Mouse (Mus musculus): ENCODE measurements around the gene Ubap2l. TPM values are rescaled to one million over a fixed set of nuclear protein-coding genes. Genes with fewer than 3 reads are reported as not detected.

Gene Ubap2l
- polyA plus RNA-seq, 1 experiment from 2014 or later: 148 TPM

DNA sequence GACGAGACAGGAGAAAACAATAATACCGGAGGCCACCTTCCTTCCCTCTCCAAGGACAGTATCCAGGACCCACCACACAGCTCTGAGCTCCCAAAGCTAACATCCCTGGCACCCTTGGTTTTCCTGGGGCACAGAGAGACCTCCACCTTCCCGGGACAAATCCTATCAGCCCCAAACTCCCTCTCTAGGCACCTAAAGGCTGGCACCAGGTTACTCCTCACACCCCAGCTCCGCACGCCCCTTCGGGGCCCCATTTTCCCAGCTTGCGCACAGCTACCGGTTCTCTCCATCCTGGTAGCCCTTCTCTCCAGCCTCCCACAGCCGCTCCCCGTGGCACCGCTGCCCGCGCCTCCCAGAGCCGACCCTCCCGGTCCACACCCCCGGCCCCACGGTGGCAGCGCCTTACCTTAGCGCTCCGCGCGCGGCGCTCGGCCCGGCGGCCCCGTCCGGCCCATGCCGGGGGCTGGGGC, 89.6 kb downstream of the Ubap2l start:
- Histone ChIP-seq H3K4me2 (peak overlapping the region; percentile 95), H3K9ac (peak overlapping the region; percentile 98), H3K27me3 (no peaks in the 10 kb centered on the region), H3K36me3 (peaks cover 14% of the 10 kb centered on the region), H3K4me3 (peak overlapping the region; percentile 92), H3K27ac (replicated peaks) (peak overlapping the region; percentile 95), H3K9me3 (no peaks in the 10 kb centered on the region), H3K4me1 (replicated peaks) (peaks cover 63% of the 10 kb centered on the region)
- 0% methylated on average over 30 of the region's 30 CpGs for WGBS
- peak; percentile 33 for ATAC-seq (ENCODE audit: low read depth)

DNA sequence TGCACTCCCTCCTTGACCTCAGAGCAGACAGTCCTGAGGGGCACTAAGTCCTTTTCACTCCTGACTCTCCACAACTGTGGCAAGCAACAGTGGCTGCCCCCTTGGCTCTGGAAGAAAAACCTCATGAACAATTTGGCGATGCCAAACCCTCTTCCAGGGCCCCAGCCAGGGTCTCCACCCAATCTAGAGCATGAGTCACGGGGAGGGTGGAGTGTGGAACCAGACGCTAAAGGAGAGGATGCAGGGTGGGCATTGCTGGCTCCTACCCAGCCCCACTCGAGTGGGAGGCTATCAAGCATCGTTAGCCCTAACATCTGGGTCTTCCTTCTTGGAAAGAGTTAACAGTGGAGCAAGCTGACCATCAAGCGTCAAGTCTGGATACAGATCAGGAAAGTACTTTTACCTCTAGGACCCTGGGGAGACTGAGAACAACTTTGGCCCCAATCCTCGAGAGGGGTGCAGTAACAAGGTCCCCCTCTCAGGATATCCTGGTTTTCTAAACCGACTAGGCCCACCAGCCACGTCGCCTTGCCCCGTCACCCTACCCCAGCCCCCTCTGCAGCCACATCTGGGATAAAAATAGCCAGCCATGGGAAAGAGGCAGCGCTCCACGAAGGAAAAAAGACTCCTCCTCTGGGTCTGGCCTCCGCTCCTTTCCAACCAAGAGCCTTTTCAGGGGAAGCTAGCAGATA, 90.2 kb downstream of the Ubap2l start:
- Histone ChIP-seq H3K36me3 (peaks cover 19% of the 10 kb centered on the region), H3K27ac (replicated peaks) (peak overlapping the region; percentile 95), H3K4me2 (peak overlapping the region; percentile 95), H3K4me3 (peak overlapping the region; percentile 92), H3K27me3 (no peaks in the 10 kb centered on the region), H3K9ac (peak overlapping the region; percentile 98), H3K4me1 (replicated peaks) (peaks cover 63% of the 10 kb centered on the region), H3K9me3 (no peaks in the 10 kb centered on the region)
- no peak for ATAC-seq (ENCODE audit: low read depth)
- 9% methylated on average over 14 of the region's 14 CpGs for WGBS

DNA sequence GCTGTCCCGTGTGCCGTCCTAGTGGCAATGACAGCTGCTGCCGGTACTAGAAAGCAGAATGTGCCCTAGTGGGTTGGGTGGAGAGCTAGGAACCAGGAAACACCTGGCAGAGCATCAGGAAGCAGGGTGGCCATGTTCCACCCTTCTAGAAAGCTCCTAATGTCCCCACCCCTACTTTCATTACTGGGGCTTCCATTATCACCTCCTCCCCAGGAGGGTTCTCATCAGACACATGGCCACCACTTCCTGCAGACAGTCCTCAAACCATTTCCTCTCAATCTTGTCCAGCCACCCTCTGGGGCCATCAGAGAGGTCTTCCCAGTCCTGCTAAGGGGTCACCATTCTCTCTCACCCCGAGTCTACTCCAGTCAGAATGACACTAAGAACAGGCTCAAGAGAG, 91.0 kb downstream of the Ubap2l start:
- ATAC-seq (ENCODE audit: low read depth): no peak
- peak overlapping the region; percentile 98 for H3K9ac ChIP-seq
- H3K27me3 ChIP-seq: no peaks in the 10 kb centered on the region
- peak overlapping the region; percentile 92 for H3K4me3 ChIP-seq
- H3K4me2 ChIP-seq: peak overlapping the region; percentile 95
- 44% methylated on average over 4 of the region's 4 CpGs for WGBS
- H3K36me3 ChIP-seq: peaks cover 27% of the 10 kb centered on the region
- peaks cover 63% of the 10 kb centered on the region for H3K4me1 ChIP-seq (replicated peaks)
- no peaks in the 10 kb centered on the region for H3K9me3 ChIP-seq
- H3K27ac ChIP-seq (replicated peaks): peak overlapping the region; percentile 95; the same call in 1 of the 2 replicates

DNA sequence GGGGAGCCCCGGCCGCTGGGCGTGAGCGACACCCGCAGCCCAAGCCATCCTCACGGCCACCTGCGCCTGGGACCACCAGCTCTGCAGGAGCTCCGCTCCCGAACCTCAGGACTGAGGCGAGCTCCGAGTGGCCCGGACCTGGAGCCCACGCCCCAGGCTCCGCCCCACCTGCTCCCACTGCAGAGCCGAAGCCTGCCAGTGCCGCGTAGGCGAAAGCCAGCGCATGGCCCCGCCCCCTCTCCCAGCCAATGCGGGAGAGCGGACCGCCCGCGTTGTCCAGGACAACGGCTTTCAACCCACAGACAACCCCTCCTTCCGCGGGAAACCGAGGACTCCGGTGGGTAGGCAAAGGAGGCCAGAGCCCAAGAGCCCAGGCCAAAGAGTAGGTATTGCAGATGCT, 92.0 kb downstream of the Ubap2l start:
- Histone ChIP-seq H3K4me1 (replicated peaks) (peaks cover 58% of the 10 kb centered on the region), H3K4me2 (peak overlapping the region; percentile 95), H3K4me3 (peak overlapping the region; percentile 92), H3K27me3 (no peaks in the 10 kb centered on the region), H3K36me3 (peaks cover 37% of the 10 kb centered on the region), H3K9ac (peak overlapping the region; percentile 98), H3K27ac (replicated peaks) (peak overlapping the region; percentile 95), H3K9me3 (no peaks in the 10 kb centered on the region)
- under 1% methylated on average over 30 of the region's 30 CpGs for WGBS
- peak; percentile 89 for ATAC-seq (ENCODE audit: low read depth)

DNA sequence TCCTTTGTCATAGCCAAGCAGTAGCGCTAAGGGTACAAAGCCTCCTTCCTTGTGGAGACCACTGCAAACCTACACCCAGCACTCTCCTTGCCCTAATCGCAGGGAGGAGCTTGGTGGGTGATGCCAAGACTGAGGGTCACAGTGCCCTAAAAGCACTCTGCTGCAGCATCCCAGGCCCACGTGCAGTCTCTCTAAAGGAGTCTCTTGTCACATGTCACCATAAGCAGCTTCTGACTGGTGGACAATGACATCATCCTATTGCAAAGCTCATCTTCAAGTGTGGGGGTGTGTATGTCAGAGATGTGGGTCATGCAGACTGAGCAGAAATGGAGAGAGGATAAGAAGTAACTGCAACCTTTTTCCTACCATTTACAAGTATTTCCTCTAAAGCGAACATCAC, 93.0 kb downstream of the Ubap2l start:
- peak overlapping the region; percentile 95 for H3K4me2 ChIP-seq
- WGBS: 70% methylated on average over 4 of the region's 4 CpGs
- H3K9me3 ChIP-seq: no peaks in the 10 kb centered on the region
- H3K27ac ChIP-seq (replicated peaks): no peak overlapping the region; the same call in 1 of the 2 replicates
- H3K4me1 ChIP-seq (replicated peaks): peaks cover 47% of the 10 kb centered on the region
- no peaks in the 10 kb centered on the region for H3K27me3 ChIP-seq
- peak overlapping the region; percentile 92 for H3K4me3 ChIP-seq
- peak overlapping the region; percentile 98 for H3K9ac ChIP-seq
- no peak for ATAC-seq (ENCODE audit: low read depth)
- H3K36me3 ChIP-seq: peaks cover 44% of the 10 kb centered on the region

DNA sequence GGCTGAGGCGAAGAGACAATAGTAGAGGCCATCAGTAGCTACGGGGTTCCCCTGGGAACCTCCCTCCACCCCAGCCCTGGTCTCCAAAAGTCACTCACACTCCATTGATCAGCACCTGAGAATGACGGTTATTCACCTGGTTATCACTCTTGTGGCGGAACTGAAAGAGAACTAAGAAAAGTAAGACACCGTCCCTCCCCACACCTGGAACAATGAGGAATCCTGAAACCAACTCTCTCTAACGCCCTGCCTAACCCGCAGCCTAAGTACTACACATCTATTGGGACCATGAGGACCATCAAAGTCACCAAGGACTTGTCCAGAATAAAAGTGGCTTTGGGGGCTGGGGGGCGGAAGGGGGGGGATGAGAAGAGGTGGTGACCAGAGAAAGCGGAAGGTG, 94.5 kb downstream of the Ubap2l start:
- no peaks in the 10 kb centered on the region for H3K9me3 ChIP-seq
- 94% methylated on average over 9 of the region's 9 CpGs for WGBS
- no peak overlapping the region for H3K9ac ChIP-seq
- H3K27ac ChIP-seq (replicated peaks): no peak overlapping the region
- ATAC-seq (ENCODE audit: low read depth): no peak
- no peak overlapping the region for H3K4me2 ChIP-seq
- H3K36me3 ChIP-seq: peaks cover 60% of the 10 kb centered on the region
- H3K27me3 ChIP-seq: no peaks in the 10 kb centered on the region
- H3K4me3 ChIP-seq: no peak overlapping the region
- H3K4me1 ChIP-seq (replicated peaks): peaks cover 40% of the 10 kb centered on the region

DNA sequence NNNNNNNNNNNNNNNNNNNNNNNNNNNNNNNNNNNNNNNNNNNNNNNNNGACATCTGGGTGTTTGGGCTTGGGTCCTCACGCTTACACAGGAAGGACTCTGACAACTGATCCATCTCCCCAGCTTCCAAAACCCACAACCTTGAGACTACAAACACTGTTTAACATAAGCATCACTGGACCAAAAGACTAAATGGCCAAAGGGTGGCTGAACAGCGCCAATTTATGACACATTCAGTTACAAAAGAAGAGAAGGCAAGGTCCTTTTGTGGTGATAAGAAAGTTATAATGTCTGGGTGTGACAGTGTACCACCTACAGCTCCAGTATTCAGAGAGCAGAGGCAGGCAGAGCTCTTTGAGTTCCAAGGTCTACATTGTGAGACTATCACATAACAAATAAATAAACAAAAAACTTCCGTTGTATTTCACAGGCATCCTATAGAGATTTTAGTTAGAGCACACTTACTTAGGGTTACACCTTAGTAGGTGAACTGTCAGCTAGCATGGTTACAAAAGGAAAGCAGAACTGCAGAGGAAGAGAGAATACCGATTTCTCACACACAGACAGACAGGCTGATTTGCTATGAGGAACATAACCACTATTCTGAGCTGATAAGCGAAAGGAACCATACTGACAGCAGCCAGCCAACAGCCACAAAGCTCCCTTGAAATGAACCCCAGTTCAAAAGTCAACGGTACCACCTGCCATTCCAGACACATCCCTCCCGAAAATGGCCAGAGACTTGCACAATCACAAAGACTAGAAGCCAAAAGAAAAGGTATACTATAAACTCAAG, 96.1 kb downstream of the Ubap2l start:
- Histone ChIP-seq H3K9me3 (no peaks in the 10 kb centered on the region), H3K9ac (no peak overlapping the region), H3K4me3 (no peak overlapping the region), H3K27ac (replicated peaks) (no peak overlapping the region), H3K4me2 (no peak overlapping the region), H3K36me3 (peaks cover 75% of the 10 kb centered on the region), H3K4me1 (replicated peaks) (peaks cover 28% of the 10 kb centered on the region), H3K27me3 (no peaks in the 10 kb centered on the region)
- 91% methylated on average over 7 of the region's 7 CpGs for WGBS
- ATAC-seq (ENCODE audit: low read depth): no peak

DNA sequence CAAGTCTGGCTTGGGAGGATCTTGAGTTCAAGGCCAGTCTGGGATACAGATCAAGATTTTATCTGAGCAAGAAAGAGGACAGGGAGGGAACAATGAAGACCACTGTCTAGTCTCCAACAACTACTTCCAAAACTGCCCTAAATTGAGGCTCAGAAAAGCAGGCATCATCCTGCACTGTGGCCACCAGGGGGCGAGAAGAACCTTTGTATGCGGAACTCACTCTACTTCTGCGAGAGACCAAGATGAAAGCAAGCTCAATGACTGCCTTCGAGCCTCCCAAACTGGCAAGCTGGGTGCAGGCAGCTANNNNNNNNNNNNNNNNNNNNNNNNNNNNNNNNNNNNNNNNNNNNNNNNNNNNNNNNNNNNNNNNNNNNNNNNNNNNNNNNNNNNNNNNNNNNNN, 99.0 kb downstream of the Ubap2l start:
- WGBS: 3% methylated on average over 4 of the region's 4 CpGs
- Histone ChIP-seq H3K27ac (replicated peaks) (no peak overlapping the region), H3K4me1 (replicated peaks) (0 out of 2 replicates have a peak, but pooled peaks cover under 1% of the 10 kb centered on the region), H3K4me3 (no peak overlapping the region), H3K9me3 (no peaks in the 10 kb centered on the region), H3K27me3 (no peaks in the 10 kb centered on the region), H3K9ac (no peak overlapping the region), H3K4me2 (no peak overlapping the region), H3K36me3 (peaks cover 97% of the 10 kb centered on the region)
- ATAC-seq (ENCODE audit: low read depth): no peak

MicroRNAs within 50 kb of the gene (microRNA counts, 519-probe panel; counts per million panel counts)
- 4,059 counts per million, percentile 67 among the panel's probes with 10 or more counts for microRNA mmu-miR-190b

Small RNAs within 50 kb of the gene (microRNA-seq; reads per million reads assigned to microRNA genes)
- gene Mir190b (11.9 reads per million, percentile 29 among the genes with 10 or more reads in this experiment), gene Mir7669 (not detected)

Other genes with a start within 250 kb of the Ubap2l start
- gene She, start 221.3 kb downstream of the Ubap2l start, polyA plus RNA-seq (2015; fragmentation: Nextera tagmentation; extraction: Ambion mirVana): 1.9 and 2.5 TPM in 2 replicates
- 0.68 and 0.96 TPM in 2 replicates for gene Il6ra, start 139.4 kb downstream of the Ubap2l start, polyA plus RNA-seq (2015; fragmentation: Nextera tagmentation; extraction: Ambion mirVana)
- 11.3 and 12.0 TPM in 2 replicates for gene Atp8b2, start 89.1 kb downstream of the Ubap2l start, polyA plus RNA-seq (2015; fragmentation: Nextera tagmentation; extraction: Ambion mirVana)
- gene Hax1, start 53.8 kb downstream of the Ubap2l start, polyA plus RNA-seq (2015; fragmentation: Nextera tagmentation; extraction: Ambion mirVana): 120 and 133 TPM in 2 replicates
- 217 and 231 TPM in 2 replicates for gene 4933434E20Rik, start 992 bp downstream of the Ubap2l start, polyA plus RNA-seq (2015; fragmentation: Nextera tagmentation; extraction: Ambion mirVana)
- gene Tpm3, start 20.0 kb upstream of the Ubap2l start, polyA plus RNA-seq (2015; fragmentation: Nextera tagmentation; extraction: Ambion mirVana): 373 and 399 TPM in 2 replicates
- gene Nup210l, start 51.5 kb upstream of the Ubap2l start, polyA plus RNA-seq (2015; fragmentation: Nextera tagmentation; extraction: Ambion mirVana): 0.28 and 0.29 TPM in 2 replicates
- gene Rps27, start 161.0 kb upstream of the Ubap2l start, polyA plus RNA-seq (2015; fragmentation: Nextera tagmentation; extraction: Ambion mirVana): 750 and 953 TPM in 2 replicates
- gene Rab13, start 161.1 kb upstream of the Ubap2l start, polyA plus RNA-seq (2015; fragmentation: Nextera tagmentation; extraction: Ambion mirVana): 22.9 and 24.1 TPM in 2 replicates
- gene Jtb, start 179.0 kb upstream of the Ubap2l start, polyA plus RNA-seq (2015; fragmentation: Nextera tagmentation; extraction: Ambion mirVana): 85.9 and 90.3 TPM in 2 replicates
- gene Creb3l4, start 190.9 kb upstream of the Ubap2l start, polyA plus RNA-seq (2015; fragmentation: Nextera tagmentation; extraction: Ambion mirVana): 3.3 and 3.5 TPM in 2 replicates
- 42.4 and 54.8 TPM in 2 replicates for gene Slc39a1, start 195.5 kb upstream of the Ubap2l start, polyA plus RNA-seq (2015; fragmentation: Nextera tagmentation; extraction: Ambion mirVana)
- 23.7 and 27.0 TPM in 2 replicates for gene Crtc2, start 201.5 kb upstream of the Ubap2l start, polyA plus RNA-seq (2015; fragmentation: Nextera tagmentation; extraction: Ambion mirVana)
- 5.9 and 7.4 TPM in 2 replicates for gene Dennd4b, start 212.6 kb upstream of the Ubap2l start, polyA plus RNA-seq (2015; fragmentation: Nextera tagmentation; extraction: Ambion mirVana)
- 13.7 and 15.6 TPM in 2 replicates for gene Gatad2b, start 240.6 kb upstream of the Ubap2l start, polyA plus RNA-seq (2015; fragmentation: Nextera tagmentation; extraction: Ambion mirVana)

All from neural tube, embryonic 13.5 days (tissue).